Mouse (Mus musculus) brain, adult 2 months (tissue): Measurements from ENCODE around the gene Mccc1.

Experiments used
- DNase-seq: peaks from one replicate; pipeline ENCODE4 v3.0.0; 2011; ENCODE audit warnings: low read depth, low spot score

Mccc1 gene

GRCm38 (mm10) chr3:36000275-36001239 lies at the start of gene Mccc1:
Gene Mccc1 (minus strand): TSS chr3:36000678.
- peak; percentile 100 for DNase-seq

DNA sequence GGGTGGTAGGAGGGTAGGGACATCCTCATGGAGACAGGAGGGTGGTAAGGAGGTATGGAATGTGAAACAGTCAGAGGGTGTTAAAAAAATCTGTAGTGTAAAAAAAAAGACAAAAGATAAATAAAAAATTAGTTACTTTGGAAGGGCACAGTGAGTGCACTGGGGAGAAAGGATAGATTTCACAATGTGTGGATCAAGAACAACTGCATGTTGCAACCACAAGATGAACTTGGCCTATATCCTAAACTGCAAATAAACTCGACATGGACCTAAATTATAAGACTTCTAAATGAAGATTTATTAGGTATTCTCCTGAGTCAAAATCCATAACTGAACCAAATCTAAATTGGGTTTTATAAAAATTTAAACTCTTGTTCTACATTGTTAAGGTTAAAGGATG lies 48.6 kb upstream of the Mccc1 start:
- no peak for DNase-seq

- no peak for DNase-seq
These were observed 44.6 kb upstream of the Mccc1 start for GRCm38 (mm10) chr3:36045086-36045485.

- no peak for DNase-seq
These were observed 44.0 kb upstream of the Mccc1 start for GRCm38 (mm10) chr3:36044520-36044919.

GRCm38 (mm10) chr3:36031740-36032510 lies 31.4 kb upstream of the Mccc1 start:
- no peak for DNase-seq

GRCm38 (mm10) chr3:36029993-36030392 lies 29.5 kb upstream of the Mccc1 start:
- DNase-seq = no peak

GRCm38 (mm10) chr3:36025732-36026131 lies 25.3 kb upstream of the Mccc1 start:
- DNase-seq = no peak

GRCm38 (mm10) chr3:36011239-36011638 lies 10.8 kb upstream of the Mccc1 start:
- no peak for DNase-seq

- no peak for DNase-seq
These were observed 8.1 kb upstream of the Mccc1 start for GRCm38 (mm10) chr3:36008411-36009154.

- peak; percentile 81 for DNase-seq
These were observed 3.8 kb upstream of the Mccc1 start for GRCm38 (mm10) chr3:36004028-36004895.

GRCm38 (mm10) chr3:35994552-35995531 lies 5.6 kb downstream of the Mccc1 start:
- no peak for DNase-seq

- DNase-seq = no peak
These were observed 9.8 kb downstream of the Mccc1 start for GRCm38 (mm10) chr3:35990715-35991114.

DNA sequence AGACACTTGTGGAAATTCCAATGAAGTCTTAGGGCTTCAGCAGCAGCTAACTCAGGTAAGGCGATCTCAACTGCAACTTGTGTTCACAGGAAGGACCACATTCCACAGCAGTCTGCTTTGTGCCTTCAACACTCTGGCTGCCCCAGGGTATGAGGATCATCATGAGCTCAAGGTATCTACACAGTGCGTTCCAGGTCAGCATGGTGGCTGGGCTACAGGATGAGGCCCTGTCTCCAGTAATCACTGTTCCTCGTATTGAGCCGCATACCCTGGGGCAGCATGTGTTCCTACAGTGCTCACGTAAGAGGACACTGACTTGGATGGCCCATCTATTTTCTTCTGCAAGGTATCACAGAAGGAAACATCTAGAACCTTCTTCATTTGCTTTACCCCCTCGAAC lies 12.4 kb downstream of the Mccc1 start:
- no peak for DNase-seq

DNA sequence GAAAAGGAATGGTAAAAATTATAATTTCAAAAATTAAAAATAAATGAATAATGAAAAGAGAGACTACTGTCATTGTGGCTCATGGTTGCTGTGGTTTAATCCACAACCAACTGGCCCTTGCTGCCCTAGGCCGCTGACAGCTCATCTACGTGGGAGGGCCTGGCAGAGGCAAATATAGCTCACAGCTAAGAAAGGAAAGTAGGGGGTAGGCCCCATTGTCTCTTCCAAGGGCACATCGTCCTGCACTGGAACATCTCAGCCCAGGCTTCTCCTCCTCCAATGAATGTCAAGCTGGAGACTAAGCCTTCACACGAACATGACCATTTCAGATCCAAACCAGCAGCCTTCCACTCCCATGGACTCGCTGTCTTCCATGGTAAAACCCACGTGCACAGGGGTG lies 14.2 kb downstream of the Mccc1 start:
- DNase-seq = no peak

- peak; percentile 58 for DNase-seq
These were observed 26.9 kb downstream of the Mccc1 start for GRCm38 (mm10) chr3:35973551-35973950.

DNA sequence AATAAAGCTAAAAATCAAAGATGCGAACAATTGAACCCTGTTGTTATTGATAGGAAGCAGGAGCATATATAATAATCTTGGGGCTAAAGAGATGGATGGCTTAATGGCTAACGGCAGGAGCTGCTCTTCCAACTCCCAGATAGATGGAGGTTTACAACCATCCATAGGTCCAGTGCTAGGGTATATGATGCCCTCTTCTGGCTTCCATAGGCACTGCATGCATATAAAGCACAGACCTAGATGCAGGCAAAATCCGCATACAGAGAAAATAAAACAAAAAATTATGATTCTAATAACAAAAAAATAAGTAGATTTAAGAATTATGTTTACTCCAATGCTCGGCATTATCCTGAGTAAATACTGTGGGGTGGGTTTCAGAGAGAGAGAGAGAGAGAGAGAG lies 27.5 kb downstream of the Mccc1 start:
- DNase-seq = peak; percentile 48

GRCm38 (mm10) chr3:35971149-35971548 lies 29.3 kb downstream of the Mccc1 start:
- peak; percentile 28 for DNase-seq

DNA sequence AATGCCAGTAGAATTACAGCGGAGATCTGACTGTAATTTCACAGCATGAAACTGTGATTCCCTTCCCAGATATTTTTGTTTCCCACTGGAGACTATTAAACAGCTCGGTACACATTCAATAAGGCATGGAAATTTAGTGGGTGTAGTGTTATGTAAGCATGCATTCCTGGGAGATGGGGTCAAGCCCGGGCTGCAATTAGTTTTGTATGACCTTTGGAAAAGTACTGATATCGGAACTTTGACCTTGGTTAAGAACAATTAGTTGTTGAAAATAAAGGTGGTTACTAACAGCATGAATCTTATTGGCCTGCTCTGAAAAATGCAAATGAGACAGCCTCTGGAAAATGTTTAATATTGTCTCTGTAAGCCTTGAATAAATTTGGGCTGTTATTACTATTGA lies 30.0 kb downstream of the Mccc1 start:
- DNase-seq = no peak

- DNase-seq = no peak
These were observed 33.0 kb downstream of the Mccc1 start for GRCm38 (mm10) chr3:35967366-35967921.
